Mouse (Mus musculus) testis, adult 2 months (tissue): ENCODE measurements around the gene Rprd1b. TPM values are rescaled to one million over a fixed set of nuclear protein-coding genes. Genes with fewer than 3 reads are reported as not detected.

ENCODE experiments used
- H3K27ac ChIP-seq: fragments of 200-500 bp; 2 replicates; pipeline ENCODE4 v1.5.1; 2012; ENCODE audit warnings: low read depth, low read length; ENCODE audit not compliant: control insufficient read depth, insufficient read depth
- H3K27me3 ChIP-seq: fragments of 200-500 bp; 2 replicates; pipeline ENCODE4 v1.6.1; 2012; ENCODE audit warnings: mild to moderate bottlenecking, low read length, moderate library complexity; ENCODE audit not compliant: control insufficient read depth, insufficient read depth
- H3K36me3 ChIP-seq: fragments of 200-500 bp; 2 replicates; pipeline ENCODE4 v1.6.1; 2012; ENCODE audit warnings: mild to moderate bottlenecking, low read length; ENCODE audit not compliant: control insufficient read depth, insufficient read depth
- H3K4me1 ChIP-seq: fragments of 200-500 bp; 2 replicates; pipeline ENCODE4 v1.6.1; 2012; ENCODE audit warnings: low read length; ENCODE audit not compliant: control insufficient read depth, insufficient read depth
- H3K4me3 ChIP-seq: fragments of 200-500 bp; 2 replicates; pipeline ENCODE4 v1.5.1; 2012; ENCODE audit warnings: low read depth, mild to moderate bottlenecking, low read length, moderate library complexity, mixed read lengths; ENCODE audit not compliant: control insufficient read depth
- CTCF ChIP-seq: fragments of 200-500 bp; IDR thresholded peaks from 2 replicates; pipeline ENCODE4 v1.5.1; 2012; ENCODE audit warnings: low read depth, mild to moderate bottlenecking, inconsistent platforms, low read length, moderate library complexity; ENCODE audit not compliant: control insufficient read depth, insufficient read depth, insufficient replicate concordance
- POLR2A ChIP-seq: fragments of 200-500 bp; IDR thresholded peaks from 2 replicates; pipeline ENCODE4 v1.6.1; 2012; ENCODE audit warnings: low read depth, mild to moderate bottlenecking, inconsistent platforms, low read length, moderate library complexity; ENCODE audit not compliant: control insufficient read depth
- polyA plus RNA-seq: library from polyadenylated mRNA; depleted of rRNA; stranded (reverse); fragments of >200 nt; gene quantifications from 2 replicates; pipeline ENCODE4 v1.2.3, GENCODE M21; 2012

The Rprd1b gene
- polyA plus RNA-seq, 1 experiment, result 7.3 TPM

GRCm38 (mm10) chr2:158141271-158141670 is 113.0 kb downstream of the Rprd1b start:
- Histone ChIP-seq H3K27ac (no peak overlapping the region), H3K4me1 (peaks cover 2% of the 10 kb centered on the region; the same call in 1 of the 2 replicates), H3K27me3 (no peaks in the 10 kb centered on the region), H3K4me3 (no peak overlapping the region), H3K36me3 (no peaks in the 10 kb centered on the region)
- no peak for TF ChIP-seq POLR2A
- TF ChIP-seq CTCF, result no peak

DNA sequence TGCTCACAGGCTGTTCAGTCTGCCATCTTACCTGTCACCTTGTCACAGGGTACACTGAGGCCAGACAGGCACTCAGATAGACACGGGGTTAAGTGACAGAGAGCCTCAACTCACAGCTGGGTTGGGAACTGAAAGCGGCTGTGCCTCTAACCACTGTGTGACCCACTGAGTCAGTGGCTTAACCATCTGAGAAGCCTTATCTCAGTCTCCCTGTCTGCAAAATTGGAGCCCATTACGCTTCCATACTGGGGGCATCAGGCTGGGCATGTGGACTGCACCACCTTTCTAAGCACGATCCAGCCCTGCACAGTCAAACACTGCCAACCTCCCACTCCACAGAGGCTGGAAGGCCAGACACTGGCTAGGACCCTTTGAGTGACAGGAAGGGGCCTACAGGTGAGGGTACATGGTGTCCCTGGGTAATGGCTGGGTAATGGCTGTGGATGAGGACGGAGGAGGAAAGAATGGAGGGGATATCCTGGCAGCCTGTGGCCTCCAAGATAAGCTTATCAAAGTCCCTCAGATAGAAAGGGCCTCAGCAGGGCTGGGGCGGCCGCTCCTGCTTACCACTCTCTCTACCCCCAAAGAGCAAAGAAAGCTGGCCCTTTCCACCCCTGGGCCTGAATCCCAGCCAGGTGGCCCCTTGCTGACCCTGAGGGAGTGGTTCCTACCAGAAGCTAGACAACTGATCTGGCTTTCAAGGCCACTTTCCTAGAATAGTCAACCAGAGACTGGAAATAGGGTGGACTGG is 113.6 kb downstream of the Rprd1b start:
- Histone ChIP-seq H3K4me1 (peaks cover 2% of the 10 kb centered on the region; the same call in 1 of the 2 replicates), H3K27me3 (no peaks in the 10 kb centered on the region), H3K27ac (no peak overlapping the region), H3K4me3 (no peak overlapping the region), H3K36me3 (no peaks in the 10 kb centered on the region)
- TF ChIP-seq CTCF (no peak), POLR2A (no peak)

GRCm38 (mm10) chr2:158142981-158143380 is 114.7 kb downstream of the Rprd1b start:
- peaks cover 2% of the 10 kb centered on the region; the same call in 1 of the 2 replicates for H3K4me1 ChIP-seq

GRCm38 (mm10) chr2:158143816-158144215 is 115.5 kb downstream of the Rprd1b start:
- H3K4me1 ChIP-seq, result peaks cover 2% of the 10 kb centered on the region; the same call in 1 of the 2 replicates
- no peak overlapping the region for H3K27ac ChIP-seq
- H3K27me3 ChIP-seq, result no peaks in the 10 kb centered on the region
- TF ChIP-seq POLR2A (no peak), CTCF (no peak)
- no peak overlapping the region for H3K4me3 ChIP-seq
- no peaks in the 10 kb centered on the region for H3K36me3 ChIP-seq

More at GRCm38 (mm10) chr2:158142981-158143380, 114.7 kb downstream of the Rprd1b start:
- H3K27me3 ChIP-seq, result no peaks in the 10 kb centered on the region
- H3K36me3 ChIP-seq, result no peaks in the 10 kb centered on the region
- no peak overlapping the region for H3K4me3 ChIP-seq
- TF ChIP-seq POLR2A (no peak), CTCF (no peak)
- no peak overlapping the region for H3K27ac ChIP-seq

DNA sequence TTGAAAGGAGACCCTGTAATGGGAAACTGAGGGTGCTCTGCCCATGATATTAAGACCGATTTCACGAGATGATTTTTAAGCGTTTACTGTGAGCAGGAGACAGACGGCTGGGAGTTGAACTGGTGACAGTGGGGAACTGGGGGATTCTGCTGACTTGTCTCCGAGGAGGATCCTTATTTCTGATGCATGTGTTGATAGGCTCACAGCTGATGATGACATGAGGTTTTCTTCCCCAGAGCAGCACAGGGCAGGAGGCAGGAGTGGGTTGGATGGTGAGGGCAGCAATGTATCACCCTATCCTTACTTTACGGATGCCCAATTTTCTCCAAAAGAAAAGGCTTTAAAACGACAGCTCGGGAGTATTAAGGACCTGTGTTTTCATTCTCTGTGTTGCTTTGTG is 116.0 kb downstream of the Rprd1b start:
- Histone ChIP-seq H3K4me3 (no peak overlapping the region), H3K27ac (no peak overlapping the region), H3K27me3 (no peaks in the 10 kb centered on the region), H3K36me3 (no peaks in the 10 kb centered on the region), H3K4me1 (peaks cover 2% of the 10 kb centered on the region; the same call in 1 of the 2 replicates)
- TF ChIP-seq CTCF, result no peak
- no peak for TF ChIP-seq POLR2A

- H3K27ac ChIP-seq, result no peak overlapping the region; the same call in 1 of the 2 replicates
- no peak for TF ChIP-seq POLR2A
- TF ChIP-seq CTCF, result no peak
- no peaks in the 10 kb centered on the region for H3K27me3 ChIP-seq
- H3K4me3 ChIP-seq, result peak overlapping the region; percentile 15
- no peaks in the 10 kb centered on the region for H3K36me3 ChIP-seq
- no peaks in the 10 kb centered on the region; the same call in 1 of the 2 replicates for H3K4me1 ChIP-seq
These were observed 116.6 kb downstream of the Rprd1b start for GRCm38 (mm10) chr2:158144750-158145527.

DNA sequence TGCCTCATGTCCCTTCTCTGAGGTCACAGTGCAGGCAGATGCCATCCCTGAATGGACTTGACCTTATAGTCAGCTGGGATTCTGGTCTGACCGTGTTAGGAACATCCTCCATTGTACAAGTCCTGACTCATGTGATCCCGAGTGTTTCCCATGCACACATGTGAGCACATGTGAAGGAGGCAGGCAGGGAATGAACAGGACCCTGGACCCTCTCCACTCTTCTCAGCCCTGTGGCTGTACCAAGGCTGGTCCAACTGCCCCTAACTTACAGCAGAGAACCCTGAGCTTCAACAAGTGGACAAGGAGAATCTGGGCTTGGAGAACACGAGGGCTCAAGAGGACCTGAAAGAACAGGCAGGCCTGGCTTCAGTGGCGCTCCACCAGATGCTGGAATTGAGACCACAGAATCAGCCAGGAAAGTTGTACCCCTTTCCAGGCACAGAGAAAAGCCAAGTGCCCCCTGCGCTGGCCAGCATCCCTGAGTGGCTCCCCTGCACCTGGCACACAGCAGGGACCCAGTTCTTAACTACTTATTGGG is 117.3 kb downstream of the Rprd1b start:
- TF ChIP-seq POLR2A (no peak), CTCF (no peak)
- Histone ChIP-seq H3K4me1 (no peaks in the 10 kb centered on the region; the same call in 1 of the 2 replicates), H3K4me3 (peak overlapping the region; percentile 54), H3K36me3 (no peaks in the 10 kb centered on the region), H3K27ac (peak overlapping the region; percentile 33; the same call in 1 of the 2 replicates), H3K27me3 (no peaks in the 10 kb centered on the region)
